Mouse (Mus musculus) layer of hippocampus, adult 9-11 months (tissue): Measurements from ENCODE around the gene Olfr522.
"Not testable (repeated sequence)": the region's sequence is repeated elsewhere in the genome, so short reads cannot be mapped to it uniquely, and the experiment has no call there.

Experiments used
- DNase-seq: peaks from one replicate; pipeline ENCODE4 v3.0.0; 2022

The Olfr522 gene

GRCm38 (mm10) chr7:140154218-140154927 lies 10.2 kb downstream of the Olfr522 start, which contains the start of gene Sprn:
Gene Sprn, minus strand, starts transcription at chr7:140154877.
- DNase-seq: peak; percentile 83

- DNase-seq: no peak
Observed at GRCm38 (mm10) chr7:140153829-140154217, 10.7 kb downstream of the Olfr522 start.

- DNase-seq: no peak
Observed at GRCm38 (mm10) chr7:140153383-140153782, 11.2 kb downstream of the Olfr522 start.

GRCm38 (mm10) chr7:140144550-140144949 lies 20.0 kb downstream of the Olfr522 start:
- DNase-seq: no peak

- DNase-seq: peak; percentile 49
Observed at GRCm38 (mm10) chr7:140141350-140141749, 23.2 kb downstream of the Olfr522 start.

GRCm38 (mm10) chr7:140138021-140138310 lies 26.6 kb downstream of the Olfr522 start:
- no peak for DNase-seq

- peak; percentile 97 for DNase-seq
Observed at GRCm38 (mm10) chr7:140137135-140138020, 27.2 kb downstream of the Olfr522 start, which contains the start of gene Mtg1. Gene Mtg1, plus strand, starts transcription at chr7:140137564.

- no peak for DNase-seq
Observed at GRCm38 (mm10) chr7:140135106-140135770, 29.3 kb downstream of the Olfr522 start.

- not testable (repeated sequence) for DNase-seq
Observed at GRCm38 (mm10) chr7:140134033-140134432, 30.5 kb downstream of the Olfr522 start.

- not testable (repeated sequence) for DNase-seq
Observed at GRCm38 (mm10) chr7:140132184-140132583, 32.4 kb downstream of the Olfr522 start.

GRCm38 (mm10) chr7:140127911-140128310 lies 36.7 kb downstream of the Olfr522 start:
- no peak for DNase-seq

GRCm38 (mm10) chr7:140126934-140127333 lies 37.6 kb downstream of the Olfr522 start:
- no peak for DNase-seq

GRCm38 (mm10) chr7:140126022-140126350 lies 38.6 kb downstream of the Olfr522 start:
- no peak for DNase-seq

- DNase-seq: peak; percentile 92
Observed at GRCm38 (mm10) chr7:140125278-140126021, 39.1 kb downstream of the Olfr522 start.

GRCm38 (mm10) chr7:140124382-140124781 lies 40.2 kb downstream of the Olfr522 start:
- no peak for DNase-seq

GRCm38 (mm10) chr7:140122765-140123164 lies 41.8 kb downstream of the Olfr522 start:
- no peak for DNase-seq

GRCm38 (mm10) chr7:140121338-140121910 lies 43.1 kb downstream of the Olfr522 start:
- DNase-seq: no peak

- DNase-seq: no peak
Observed at GRCm38 (mm10) chr7:140120484-140120883, 44.1 kb downstream of the Olfr522 start.

- DNase-seq: peak; percentile 93
Observed at GRCm38 (mm10) chr7:140116329-140117054, 48.1 kb downstream of the Olfr522 start, which contains the start of gene Echs1. Gene Echs1, minus strand, starts transcription at chr7:140116476.

- DNase-seq: peak; percentile 76
Observed at GRCm38 (mm10) chr7:140115583-140116328, 48.8 kb downstream of the Olfr522 start, which contains the start of gene Paox. Gene Paox, plus strand, starts transcription at chr7:140115799.

- DNase-seq: peak; percentile 36
Observed at GRCm38 (mm10) chr7:140111943-140112342, 52.6 kb downstream of the Olfr522 start.
